Mouse (Mus musculus) spleen, adult 2 months (tissue): Measurements from ENCODE around the gene Zfp868.

Experiments
- CTCF ChIP-seq: fragments of 200-500 bp; IDR thresholded peaks from 2 replicates; pipeline ENCODE4 v1.5.1; 2011; ENCODE audit warnings: mild to moderate bottlenecking, inconsistent platforms; ENCODE audit not compliant: insufficient read depth, insufficient read length, insufficient replicate concordance; ENCODE audit errors: extremely low read depth
- POLR2A ChIP-seq: fragments of 200-500 bp; IDR thresholded peaks from 2 replicates; pipeline ENCODE4 v1.6.1; 2011; ENCODE audit warnings: low read depth, low read length, inconsistent platforms

DNA sequence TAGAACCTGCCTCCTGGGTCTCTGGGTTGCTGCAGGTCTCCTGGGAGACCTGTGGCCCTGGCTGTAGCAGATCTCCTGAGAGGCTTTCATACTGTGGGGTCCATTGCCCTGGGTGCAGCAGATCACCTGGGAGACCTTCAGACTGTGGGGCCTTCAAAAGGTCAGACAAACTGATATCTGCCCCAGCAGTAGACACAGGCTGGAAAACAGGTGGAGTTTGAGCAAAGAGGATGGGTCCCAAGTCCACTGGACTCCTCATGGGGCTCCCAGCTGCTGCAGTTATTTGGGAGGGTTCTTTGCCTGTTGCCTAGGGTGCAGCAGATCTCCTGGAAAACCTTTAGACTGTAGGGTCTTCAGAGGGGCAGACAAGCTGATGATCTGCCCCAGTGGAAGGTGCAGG lies 35.9 kb upstream of the Zfp868 start:
- TF ChIP-seq CTCF (no peak), POLR2A (no peak)
